Mouse (Mus musculus) midbrain, embryonic 15.5 days (tissue): Measurements from ENCODE around the gene Map3k7. TPM values are rescaled to one million over a fixed set of nuclear protein-coding genes. Genes with fewer than 3 reads are reported as not detected.
A peak's percentile ranks its signal among the peaks of the same experiment; 100 is the strongest.

Experiments used
- ATAC-seq: fragments of 200-750 bp; cut with Nextera tagmentation; replicated peaks from 2 replicates; pipeline ENCODE4 v1.8.0; 2017; ENCODE audit warnings: moderate TSS enrichment
- H3K27ac ChIP-seq: fragments of 300-500 bp; sonication (generic); 2 replicates; pipeline ENCODE4 v1.5.1; 2015; ENCODE audit warnings: mild to moderate bottlenecking, inconsistent platforms
- H3K27me3 ChIP-seq: fragments of 300-500 bp; sonication (generic); replicated peaks from 2 replicates; pipeline ENCODE4 v1.6.1; 2015; ENCODE audit warnings: inconsistent platforms
- H3K36me3 ChIP-seq: fragments of 300-500 bp; sonication (generic); replicated peaks from 2 replicates; pipeline ENCODE4 v1.6.1; 2015; ENCODE audit warnings: inconsistent platforms
- H3K4me1 ChIP-seq: fragments of 300-500 bp; sonication (generic); 2 replicates; pipeline ENCODE4 v1.6.1; 2015; ENCODE audit warnings: inconsistent platforms
- H3K4me2 ChIP-seq: fragments of 300-500 bp; sonication (generic); 2 replicates; pipeline ENCODE4 v1.6.1; 2015; ENCODE audit warnings: inconsistent platforms, mild to moderate bottlenecking, moderate library complexity
- H3K4me3 ChIP-seq: fragments of 300-500 bp; sonication (generic); 2 replicates; pipeline ENCODE4 v1.5.1; 2015; ENCODE audit warnings: mild to moderate bottlenecking, inconsistent platforms
- H3K9ac ChIP-seq: fragments of 300-500 bp; sonication (generic); 2 replicates; pipeline ENCODE4 v1.6.1; 2015; ENCODE audit warnings: mild to moderate bottlenecking, inconsistent platforms
- H3K9me3 ChIP-seq: fragments of 300-500 bp; sonication (generic); 2 replicates; pipeline ENCODE4 v1.6.1; 2016; ENCODE audit warnings: inconsistent platforms
- WGBS: fragments of 180-500 bp; shearing (Covaris S2); methylation state at CpG from one replicate; pipeline ENCODE4 v1.1.7; 2015; ENCODE audit warnings: mixed read lengths; 5-methylcytosine and 5-hydroxymethylcytosine counted together
- polyA plus RNA-seq: library from polyadenylated mRNA; unstranded; fragments of >200 nt; fragmentation: Nextera tagmentation; extraction: Ambion mirVana; gene quantifications from 2 replicates; pipeline ENCODE4 v1.2.1, GENCODE M21; 2015

The Map3k7 gene
- polyA plus RNA-seq: 23.3 and 27.3 TPM in 2 replicates

- no peaks in the 10 kb centered on the region for H3K36me3 ChIP-seq
- peak within 1 kb of the TSS; percentile 99 for H3K27ac ChIP-seq
- WGBS: under 1% methylated on average over 88 of the region's 88 CpGs
- H3K27me3 ChIP-seq: no peaks in the 10 kb centered on the region
- H3K4me2 ChIP-seq: peak within 1 kb of the TSS; percentile 64
- ATAC-seq: peak; percentile 94
- no peaks in the 10 kb centered on the region for H3K9me3 ChIP-seq
- peak within 1 kb of the TSS; percentile 81 for H3K9ac ChIP-seq
- peak within 1 kb of the TSS; percentile 84 for H3K4me3 ChIP-seq
- H3K4me1 ChIP-seq: peaks cover 28% of the 10 kb centered on the region
Observed at GRCm38 (mm10) chr4:31963354-31964193, at the start of gene Map3k7. TSS of gene Map3k7 (plus strand) at chr4:31964097.

GRCm38 (mm10) chr4:31915114-31915513 lies 48.8 kb upstream of the Map3k7 start:
- ATAC-seq: no peak

GRCm38 (mm10) chr4:31918717-31919116 lies 45.2 kb upstream of the Map3k7 start:
- H3K36me3 ChIP-seq: no peaks in the 10 kb centered on the region
- no peaks in the 10 kb centered on the region for H3K4me1 ChIP-seq
- no peak overlapping the region for H3K4me2 ChIP-seq
- 89% methylated on average over 5 of the region's 5 CpGs for WGBS
- no peaks in the 10 kb centered on the region for H3K9me3 ChIP-seq
- no peaks in the 10 kb centered on the region; the same call in 1 of the 2 replicates for H3K27me3 ChIP-seq
- H3K4me3 ChIP-seq: no peak overlapping the region
- H3K9ac ChIP-seq: no peak overlapping the region
- ATAC-seq: no peak
- no peak overlapping the region for H3K27ac ChIP-seq

More at GRCm38 (mm10) chr4:31915114-31915513, 48.8 kb upstream of the Map3k7 start:
- Histone ChIP-seq H3K9ac (no peak overlapping the region), H3K36me3 (no peaks in the 10 kb centered on the region), H3K27ac (no peak overlapping the region), H3K4me1 (no peaks in the 10 kb centered on the region), H3K4me3 (no peak overlapping the region), H3K4me2 (no peak overlapping the region), H3K27me3 (no peaks in the 10 kb centered on the region), H3K9me3 (no peaks in the 10 kb centered on the region)
- WGBS: 65% methylated on average over 11 of the region's 11 CpGs

GRCm38 (mm10) chr4:31922215-31922614 lies 41.7 kb upstream of the Map3k7 start:
- Histone ChIP-seq H3K9ac (no peak overlapping the region), H3K27me3 (peaks cover 5% of the 10 kb centered on the region)

GRCm38 (mm10) chr4:31923437-31923836 lies 40.5 kb upstream of the Map3k7 start:
- Histone ChIP-seq H3K9ac (no peak overlapping the region), H3K4me2 (no peak overlapping the region), H3K36me3 (no peaks in the 10 kb centered on the region), H3K9me3 (no peaks in the 10 kb centered on the region), H3K4me1 (0 out of 2 replicates have a peak, but pooled peaks cover 4% of the 10 kb centered on the region), H3K27me3 (peaks cover 10% of the 10 kb centered on the region), H3K4me3 (no peak overlapping the region), H3K27ac (no peak overlapping the region)
- 64% methylated on average over 8 of the region's 8 CpGs for WGBS
- ATAC-seq: no peak

More at GRCm38 (mm10) chr4:31922215-31922614, 41.7 kb upstream of the Map3k7 start:
- H3K4me2 ChIP-seq: no peak overlapping the region
- no peak overlapping the region for H3K27ac ChIP-seq
- H3K36me3 ChIP-seq: no peaks in the 10 kb centered on the region
- WGBS: 36% methylated on average over 7 of the region's 7 CpGs
- ATAC-seq: no peak
- 0 out of 2 replicates have a peak, but pooled peaks cover 4% of the 10 kb centered on the region for H3K4me1 ChIP-seq
- no peak overlapping the region for H3K4me3 ChIP-seq
- H3K9me3 ChIP-seq: no peaks in the 10 kb centered on the region

GRCm38 (mm10) chr4:31924301-31925185 lies 39.4 kb upstream of the Map3k7 start:
- 0 out of 2 replicates have a peak, but pooled peaks have one; percentile 50 for ATAC-seq
- Histone ChIP-seq H3K9ac (no peak overlapping the region), H3K4me3 (no peak overlapping the region), H3K9me3 (no peaks in the 10 kb centered on the region), H3K27ac (no peak overlapping the region), H3K4me1 (0 out of 2 replicates have a peak, but pooled peaks cover 4% of the 10 kb centered on the region), H3K4me2 (no peak overlapping the region; the same call in 1 of the 2 replicates), H3K27me3 (peaks cover 14% of the 10 kb centered on the region), H3K36me3 (no peaks in the 10 kb centered on the region)
- 33% methylated on average over 14 of the region's 14 CpGs for WGBS

- WGBS: 46% methylated on average over 3 of the region's 3 CpGs
- no peak overlapping the region for H3K4me2 ChIP-seq
- no peak overlapping the region for H3K27ac ChIP-seq
- H3K4me1 ChIP-seq: peaks cover 19% of the 10 kb centered on the region
- no peak overlapping the region for H3K4me3 ChIP-seq
- H3K9ac ChIP-seq: no peak overlapping the region
- no peaks in the 10 kb centered on the region for H3K9me3 ChIP-seq
- ATAC-seq: no peak
- H3K36me3 ChIP-seq: no peaks in the 10 kb centered on the region
- H3K27me3 ChIP-seq: peaks cover 41% of the 10 kb centered on the region
Observed at GRCm38 (mm10) chr4:31933171-31933570, 30.7 kb upstream of the Map3k7 start.

GRCm38 (mm10) chr4:31935831-31936306 lies 28.0 kb upstream of the Map3k7 start:
- no peak overlapping the region for H3K27ac ChIP-seq
- H3K4me1 ChIP-seq: peaks cover 19% of the 10 kb centered on the region
- no peak overlapping the region for H3K4me2 ChIP-seq
- peaks cover 37% of the 10 kb centered on the region for H3K27me3 ChIP-seq
- WGBS: 65% methylated on average over 3 of the region's 3 CpGs
- no peak for ATAC-seq
- no peaks in the 10 kb centered on the region for H3K9me3 ChIP-seq
- H3K36me3 ChIP-seq: no peaks in the 10 kb centered on the region
- H3K9ac ChIP-seq: no peak overlapping the region
- H3K4me3 ChIP-seq: no peak overlapping the region

- H3K9ac ChIP-seq: no peak overlapping the region
- H3K9me3 ChIP-seq: no peaks in the 10 kb centered on the region
- peak overlapping the region; percentile 89; the same call in 1 of the 2 replicates for H3K4me2 ChIP-seq
- peaks cover 19% of the 10 kb centered on the region for H3K4me1 ChIP-seq
- no peak overlapping the region for H3K27ac ChIP-seq
- no peak for ATAC-seq
- peaks cover 32% of the 10 kb centered on the region for H3K27me3 ChIP-seq
- WGBS: 4% methylated on average over 8 of the region's 8 CpGs
- H3K4me3 ChIP-seq: no peak overlapping the region
- H3K36me3 ChIP-seq: no peaks in the 10 kb centered on the region
Observed at GRCm38 (mm10) chr4:31936358-31936757, 27.5 kb upstream of the Map3k7 start.

GRCm38 (mm10) chr4:31936911-31937375 lies 27.0 kb upstream of the Map3k7 start:
- Histone ChIP-seq H3K9me3 (no peaks in the 10 kb centered on the region), H3K27me3 (peaks cover 29% of the 10 kb centered on the region), H3K4me1 (peaks cover 19% of the 10 kb centered on the region), H3K27ac (no peak overlapping the region), H3K4me3 (peak overlapping the region; percentile 46), H3K4me2 (peak overlapping the region; percentile 89), H3K9ac (peak overlapping the region; percentile 55), H3K36me3 (no peaks in the 10 kb centered on the region)
- no peak for ATAC-seq
- WGBS: 2% methylated on average over 15 of the region's 15 CpGs

GRCm38 (mm10) chr4:31937376-31938281 lies 26.3 kb upstream of the Map3k7 start:
- Histone ChIP-seq H3K27ac (peak overlapping the region; percentile 60), H3K4me1 (peaks cover 19% of the 10 kb centered on the region), H3K27me3 (peaks cover 26% of the 10 kb centered on the region), H3K4me2 (peak overlapping the region; percentile 89), H3K9me3 (no peaks in the 10 kb centered on the region), H3K4me3 (peak overlapping the region; percentile 46), H3K9ac (peak overlapping the region; percentile 55), H3K36me3 (no peaks in the 10 kb centered on the region)
- peak; percentile 77 for ATAC-seq
- WGBS: 1% methylated on average over 36 of the region's 36 CpGs
